Mouse (Mus musculus) liver, embryonic 14.5 days (tissue): ENCODE measurements at regions not wholly inside any gene's neighbourhood (a gene's known extent, or its start where the extent isn't known, plus 50 kb on each side); places are given as distances from the start of the nearest gene placed in this dataset.

Experiments
- ATAC-seq: fragments of 200-750 bp; cut with Nextera tagmentation; 2 replicates; pipeline ENCODE4 v1.8.0; 2017; ENCODE audit warnings: moderate number of reproducible peaks, mild to moderate bottlenecking, moderate library complexity; ENCODE audit not compliant: insufficient read depth
- DNase-seq, 3 experiments: peaks; one replicate each; pipeline ENCODE4 v3.0.0-alpha.2; 2012 to 2013; ENCODE audit warnings: low read depth in 3 of 3, low spot score in 3 of 3
- H3K27ac ChIP-seq: fragments of 300-500 bp; sonication (generic); 2 replicates; pipeline ENCODE4 v1.5.1; 2014; ENCODE audit warnings: moderate library complexity, mild to moderate bottlenecking, control low read depth, inconsistent platforms
- H3K27me3 ChIP-seq: fragments of 300-500 bp; sonication (generic); 2 replicates; pipeline ENCODE4 v1.6.1; 2014; ENCODE audit warnings: mild to moderate bottlenecking, low read length, moderate library complexity; ENCODE audit not compliant: control insufficient read depth, insufficient read depth
- H3K36me3 ChIP-seq: fragments of 300-500 bp; sonication (generic); replicated peaks from 2 replicates; pipeline ENCODE4 v1.6.1; 2014; ENCODE audit warnings: low read depth; ENCODE audit not compliant: control insufficient read depth, insufficient read depth
- H3K4me1 ChIP-seq, 2 experiments: fragments of 200-500 bp in 1 of 2; fragments of 300-500 bp in 1 of 2; sonication (generic) in 1 of 2; replicated peaks; 2 replicates each; pipeline ENCODE4 v1.6.1; 2012 to 2014; ENCODE audit warnings: antibody characterized with exemption in 1 of 2, inconsistent platforms in 1 of 2, low read length in 1 of 2; ENCODE audit not compliant: control insufficient read depth in 2 of 2, insufficient read depth in 2 of 2
- H3K4me2 ChIP-seq: fragments of 300-500 bp; sonication (generic); 2 replicates; pipeline ENCODE4 v1.6.1; 2014; ENCODE audit warnings: low read depth, mild to moderate bottlenecking, control low read depth, moderate library complexity
- H3K4me3 ChIP-seq, 2 experiments: fragments of 200-500 bp in 1 of 2; fragments of 300-500 bp in 1 of 2; sonication (generic) in 1 of 2; 2 replicates each; pipeline ENCODE4 v1.5.1; 2012 to 2014; ENCODE audit warnings: low read depth in 2 of 2, low read length in 2 of 2, mild to moderate bottlenecking in 2 of 2, control low read depth in 1 of 2, inconsistent platforms in 1 of 2, moderate library complexity in 1 of 2; ENCODE audit not compliant: insufficient read depth in 1 of 2
- H3K9ac ChIP-seq: fragments of 300-500 bp; sonication (generic); replicated peaks from 2 replicates; pipeline ENCODE4 v1.6.1; 2014; ENCODE audit warnings: mild to moderate bottlenecking, control low read depth, moderate library complexity
- H3K9me3 ChIP-seq: fragments of 300-500 bp; sonication (generic); 2 replicates; pipeline ENCODE4 v1.6.1; 2016; ENCODE audit warnings: low read length, mixed read lengths; ENCODE audit not compliant: control insufficient read depth
- CTCF ChIP-seq: IDR thresholded peaks from 2 replicates; pipeline ENCODE4 v1.5.1; 2016; ENCODE audit warnings: antibody characterized with exemption, low read depth, control low read depth
- EP300 ChIP-seq: IDR thresholded peaks from 2 replicates; pipeline ENCODE4 v1.6.1; 2016; ENCODE audit warnings: antibody characterized with exemption, low read depth
- WGBS: fragments of 180-500 bp; shearing (Covaris S2); extraction: QIAGEN DNeasy Blood & Tissue Kit; methylation state at CpG from one replicate; pipeline ENCODE4 v1.1.7; 2014; ENCODE audit not compliant: insufficient replicate concordance; 5-methylcytosine and 5-hydroxymethylcytosine counted together

GRCm38 (mm10) chr16:93353971-93354370, 249.9 kb downstream of the Setd4 start:
- Histone ChIP-seq H3K27ac (no peak overlapping the region), H3K27me3 (no peaks in the 10 kb centered on the region), H3K9me3 (no peaks in the 10 kb centered on the region), H3K36me3 (no peaks in the 10 kb centered on the region; the same call in 1 of the 2 replicates), H3K4me3 (no peak overlapping the region), H3K9ac (no peak overlapping the region), H3K4me1 (peaks cover 2 to 13% of the 10 kb centered on the region in 2 experiments; a peak in 3 of 4 replicates), H3K4me2 (no peak overlapping the region)
- 58% methylated on average over 6 of the region's 6 CpGs for WGBS
- ATAC-seq (no peak), DNase-seq (no peak)
- TF ChIP-seq EP300 (no peak), CTCF (no peak)

- H3K36me3 ChIP-seq, result no peaks in the 10 kb centered on the region
- no peaks in the 10 kb centered on the region for H3K4me1 ChIP-seq
- WGBS, result 23% methylated on average over 5 of the region's 5 CpGs
- H3K27me3 ChIP-seq, result no peaks in the 10 kb centered on the region; the same call in 1 of the 2 replicates
- no peak overlapping the region for H3K4me3 ChIP-seq
- no peak for DNase-seq
- H3K27ac ChIP-seq, result no peak overlapping the region
- no peak for ATAC-seq
- no peak overlapping the region for H3K9ac ChIP-seq
- H3K4me2 ChIP-seq, result no peak overlapping the region
- TF ChIP-seq CTCF (no peak), EP300 (no peak)
- no peaks in the 10 kb centered on the region for H3K9me3 ChIP-seq
These were observed 259.3 kb downstream of the Setd4 start for GRCm38 (mm10) chr16:93344555-93344954.

GRCm38 (mm10) chr16:93342701-93343100, 261.2 kb downstream of the Setd4 start:
- no peak overlapping the region for H3K9ac ChIP-seq
- H3K9me3 ChIP-seq, result no peaks in the 10 kb centered on the region
- no peaks in the 10 kb centered on the region; the same call in 1 of the 2 replicates for H3K27me3 ChIP-seq
- no peak overlapping the region for H3K4me2 ChIP-seq
- no peak for DNase-seq
- WGBS, result 65% methylated on average over 2 of the region's 2 CpGs
- TF ChIP-seq CTCF, result no peak
- no peak for TF ChIP-seq EP300
- H3K36me3 ChIP-seq, result no peaks in the 10 kb centered on the region
- H3K4me3 ChIP-seq, result no peak overlapping the region
- ATAC-seq, result no peak
- H3K27ac ChIP-seq, result no peak overlapping the region
- H3K4me1 ChIP-seq, result no peaks in the 10 kb centered on the region

- H3K4me3 ChIP-seq, result no peak overlapping the region
- no peak for TF ChIP-seq CTCF
- no peak for TF ChIP-seq EP300
- DNase-seq (no peak), ATAC-seq (no peak)
- 70% methylated on average over 2 of the region's 2 CpGs for whole genome bisulfite sequencing
- H3K27ac ChIP-seq, result no peak overlapping the region
- H3K9me3 ChIP-seq, result no peaks in the 10 kb centered on the region
- H3K27me3 ChIP-seq, result no peaks in the 10 kb centered on the region; the same call in 1 of the 2 replicates
- no peaks in the 10 kb centered on the region for H3K36me3 ChIP-seq
- no peak overlapping the region for H3K4me2 ChIP-seq
- no peak overlapping the region for H3K9ac ChIP-seq
- no peaks in the 10 kb centered on the region for H3K4me1 ChIP-seq
These were observed 262.1 kb downstream of the Setd4 start for GRCm38 (mm10) chr16:93341791-93342190.

GRCm38 (mm10) chr16:93338806-93339205, 265.1 kb downstream of the Setd4 start:
- H3K27me3 ChIP-seq, result no peaks in the 10 kb centered on the region; the same call in 1 of the 2 replicates
- no peak for TF ChIP-seq EP300
- no peak for TF ChIP-seq CTCF
- no peak for ATAC-seq
- 56% methylated on average over 6 of the region's 6 CpGs for WGBS
- H3K9ac ChIP-seq, result no peak overlapping the region
- H3K4me3 ChIP-seq, result no peak overlapping the region
- no peaks in the 10 kb centered on the region for H3K9me3 ChIP-seq
- DNase-seq, result no peak
- no peaks in the 10 kb centered on the region for H3K36me3 ChIP-seq
- no peak overlapping the region for H3K4me2 ChIP-seq
- peaks cover 0 to 13% of the 10 kb centered on the region in 2 experiments; a peak in 3 of 4 replicates for H3K4me1 ChIP-seq
- no peak overlapping the region for H3K27ac ChIP-seq
